Mouse (Mus musculus): ENCODE measurements around the gene Olfr1120.

DNA sequence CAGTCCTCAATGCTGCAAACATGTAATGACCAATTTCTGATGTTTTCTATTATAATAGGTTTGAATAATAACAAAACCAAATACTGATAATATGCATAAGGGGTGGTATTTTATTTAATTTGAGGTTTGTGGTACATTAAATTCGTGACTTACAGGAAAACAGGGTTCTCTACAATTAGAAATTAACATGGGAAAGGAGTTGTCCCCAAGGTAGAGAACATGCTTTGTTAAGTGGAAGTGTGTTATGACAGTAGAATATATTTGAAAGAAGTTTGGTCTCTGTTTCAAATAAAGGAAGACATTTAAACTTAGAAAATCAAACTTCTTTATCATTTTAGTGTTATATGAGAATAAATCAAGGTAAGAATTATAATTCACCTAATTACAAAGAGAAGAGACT, 15.0 kb downstream of the Olfr1120 start, which contains the start of gene Olfr1121:
- TF ChIP-seq CTCF (IDR thresholded peaks at IDR 0.05; ENCODE audit: borderline replicate concordance, insufficient read depth, low read length) (no peak), POLR2A (IDR thresholded peaks at IDR 0.05; ENCODE audit: low read depth, low read length) (no peak)
